Mouse (Mus musculus): ENCODE measurements around the gene Hdac9.
A peak's percentile ranks its signal among the peaks of the same experiment; 100 is the strongest.

The Hdac9 gene

GRCm38 (mm10) chr12:34604521-34604920, 312.4 kb downstream of the Hdac9 start:
- DNase-seq (ENCODE audit: low spot score in 2 of 2) = no peak

- DNase-seq (ENCODE audit: low spot score in 2 of 2) = no peak
These were observed 322.6 kb downstream of the Hdac9 start for GRCm38 (mm10) chr12:34594167-34594793.

DNA sequence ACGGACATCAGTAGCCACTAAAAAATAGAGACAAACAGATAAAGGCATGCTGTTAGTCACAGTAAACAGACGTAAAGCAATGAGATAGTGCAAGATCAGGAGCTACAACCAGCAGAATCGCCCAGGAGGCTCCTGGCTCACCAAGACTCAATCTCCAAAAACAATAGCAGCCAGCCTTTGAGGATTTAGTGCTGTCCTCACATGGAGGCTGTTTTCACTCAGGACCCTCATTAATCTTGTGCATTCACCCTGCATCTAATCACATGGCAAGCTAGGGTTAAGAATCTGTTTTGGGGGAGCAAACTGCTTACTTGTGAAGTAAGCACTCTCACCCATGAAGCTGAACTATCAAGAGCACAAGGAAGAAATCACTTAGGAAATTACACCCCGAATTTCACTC, 329.7 kb downstream of the Hdac9 start:
- no peak for DNase-seq (ENCODE audit: low spot score in 2 of 2)

DNA sequence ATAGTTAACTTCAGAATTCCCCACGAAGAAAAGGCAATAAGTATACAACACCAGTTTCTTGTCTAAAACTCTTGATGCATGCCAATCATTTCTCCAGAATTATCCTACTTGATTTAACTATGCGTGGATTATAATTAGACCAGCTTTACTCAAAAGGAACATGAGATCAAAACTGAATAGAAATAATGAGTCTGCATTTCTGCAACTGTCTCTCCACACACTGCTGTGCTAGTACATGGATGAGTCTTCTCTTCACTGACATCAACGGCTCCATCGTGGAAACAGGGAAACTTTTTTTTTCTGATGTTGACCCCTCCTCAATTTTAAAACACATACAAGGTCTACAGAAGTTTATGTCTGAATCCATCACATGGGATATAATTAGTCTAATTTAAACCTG, 334.4 kb downstream of the Hdac9 start:
- DNase-seq (ENCODE audit: low spot score in 2 of 2) = no peak

- no peak for DNase-seq (ENCODE audit: low spot score in 2 of 2)
These were observed 337.7 kb downstream of the Hdac9 start for GRCm38 (mm10) chr12:34579220-34579619.

DNA sequence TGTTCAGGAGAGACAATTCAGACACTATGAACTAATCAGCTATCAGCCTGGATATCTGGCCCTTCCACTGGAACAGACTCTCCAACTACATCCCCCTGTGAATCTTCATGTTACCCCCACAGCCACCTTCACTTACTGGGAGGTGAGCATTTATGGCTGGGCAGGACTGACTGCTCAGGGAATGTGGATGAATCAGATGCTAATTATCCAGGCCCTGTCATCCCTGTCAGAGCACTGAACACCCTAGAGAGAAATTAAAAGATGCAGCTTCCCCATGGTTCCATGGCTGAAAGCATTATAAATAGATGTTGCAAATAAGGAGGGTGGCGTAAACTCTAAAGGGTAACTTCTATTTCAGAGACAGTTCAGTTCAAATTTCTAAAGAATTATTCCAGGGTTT, 345.8 kb downstream of the Hdac9 start:
- DNase-seq (ENCODE audit: low spot score in 2 of 2) = no peak

DNA sequence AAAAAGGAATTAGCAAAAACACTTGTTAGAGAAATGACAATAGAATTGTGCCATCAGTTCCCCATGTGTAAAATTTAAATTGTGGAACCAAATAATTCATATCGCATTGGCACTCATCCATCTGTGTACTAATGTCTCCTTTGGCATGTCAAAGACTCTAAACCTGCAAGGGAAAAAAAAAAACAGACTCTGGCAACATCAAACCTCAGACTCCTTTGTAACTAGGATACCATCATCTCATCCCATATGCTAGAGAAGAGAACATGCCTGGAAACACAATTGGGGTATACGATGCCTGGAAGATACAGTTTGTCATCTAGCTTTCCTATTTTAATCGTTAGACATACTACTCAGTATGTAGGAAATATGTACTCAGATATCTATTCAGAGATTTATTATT, 347.4 kb downstream of the Hdac9 start:
- no peak for DNase-seq (ENCODE audit: low spot score in 2 of 2)

DNA sequence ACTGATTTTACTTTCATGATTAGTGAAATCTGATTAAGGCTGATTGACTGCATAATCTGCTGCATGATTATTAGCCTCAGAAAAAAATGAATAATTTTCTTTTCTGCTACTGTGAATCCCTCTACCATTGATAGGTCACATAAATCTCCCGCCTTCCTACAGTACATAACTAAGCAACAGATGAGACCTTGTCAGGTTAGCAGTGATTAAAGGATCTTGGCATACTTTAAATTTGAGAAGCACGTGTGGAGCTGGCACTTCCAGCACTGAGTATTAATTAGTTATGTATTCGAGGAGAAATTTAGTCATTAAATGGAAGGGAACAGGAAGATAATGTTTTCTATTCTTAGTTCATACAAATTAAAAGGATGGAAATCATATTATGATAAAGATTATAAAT, 347.8 kb downstream of the Hdac9 start:
- no peak for DNase-seq (ENCODE audit: low spot score in 2 of 2)

DNA sequence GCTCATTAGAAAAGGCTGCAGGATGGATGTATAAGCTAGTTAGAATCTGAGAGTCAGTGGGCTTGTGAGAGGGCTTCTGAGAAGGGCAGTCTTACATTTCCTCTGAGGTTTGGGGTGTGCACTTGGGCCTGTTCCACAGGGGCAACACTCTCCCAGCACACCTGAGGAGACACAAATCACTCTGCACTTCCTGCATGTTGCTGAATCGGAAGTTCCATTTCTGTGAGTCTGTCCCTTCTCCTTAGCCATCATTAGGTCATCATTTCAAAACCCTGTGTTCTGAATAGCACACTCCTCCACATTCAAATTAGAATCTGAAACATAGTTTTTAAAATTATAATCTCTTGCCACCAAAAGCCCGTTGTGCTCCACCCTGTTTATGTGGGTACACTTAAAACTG, 354.6 kb downstream of the Hdac9 start:
- no peak for DNase-seq (ENCODE audit: low spot score in 2 of 2)

DNA sequence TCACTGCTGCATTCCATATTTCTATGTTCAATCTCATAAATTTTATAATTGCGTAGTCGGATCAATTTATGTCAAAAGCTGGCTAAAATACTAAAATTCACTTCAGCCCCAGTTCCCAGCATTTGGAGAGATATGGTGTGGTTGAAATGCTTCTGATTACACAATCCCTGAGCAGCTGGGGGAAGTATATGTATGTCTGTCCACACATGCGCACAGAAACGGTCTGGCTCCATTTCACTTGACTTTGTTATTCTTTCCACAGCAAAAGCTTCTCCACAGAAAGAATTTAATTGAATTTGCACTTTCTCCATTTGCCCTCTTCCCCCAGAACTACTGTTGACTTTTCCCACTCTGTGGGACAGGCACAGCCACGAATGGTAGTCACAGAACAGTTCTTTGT, 357.9 kb downstream of the Hdac9 start:
- DNase-seq (ENCODE audit: low spot score in 2 of 2) = no peak

GRCm38 (mm10) chr12:34554803-34555202, 362.1 kb downstream of the Hdac9 start:
- DNase-seq (ENCODE audit: low spot score in 2 of 2) = no peak

GRCm38 (mm10) chr12:34550268-34550667, 366.6 kb downstream of the Hdac9 start:
- no peak for DNase-seq (ENCODE audit: low spot score in 2 of 2)

DNA sequence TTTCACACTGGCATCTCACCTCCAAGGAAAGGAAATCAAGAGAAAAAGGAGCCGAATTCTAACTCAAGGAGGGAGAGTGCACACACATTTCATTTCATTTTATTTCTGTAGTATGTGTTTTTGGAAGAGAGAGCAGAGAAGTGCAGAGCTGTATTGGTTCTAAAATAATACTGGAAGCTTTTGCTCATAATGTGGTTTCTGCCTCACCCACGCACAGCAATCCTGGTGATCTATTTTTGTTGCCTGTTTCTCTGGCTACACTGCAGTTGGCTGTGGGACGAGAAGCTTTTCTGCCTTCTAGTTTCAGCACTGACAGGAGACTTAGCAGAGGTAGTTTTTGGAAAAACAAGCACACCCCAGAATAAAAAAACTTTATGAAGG, 387.7 kb downstream of the Hdac9 start:
- peak in 1 of 2 experiments; percentile 46 for DNase-seq (ENCODE audit: low spot score in 2 of 2)

DNA sequence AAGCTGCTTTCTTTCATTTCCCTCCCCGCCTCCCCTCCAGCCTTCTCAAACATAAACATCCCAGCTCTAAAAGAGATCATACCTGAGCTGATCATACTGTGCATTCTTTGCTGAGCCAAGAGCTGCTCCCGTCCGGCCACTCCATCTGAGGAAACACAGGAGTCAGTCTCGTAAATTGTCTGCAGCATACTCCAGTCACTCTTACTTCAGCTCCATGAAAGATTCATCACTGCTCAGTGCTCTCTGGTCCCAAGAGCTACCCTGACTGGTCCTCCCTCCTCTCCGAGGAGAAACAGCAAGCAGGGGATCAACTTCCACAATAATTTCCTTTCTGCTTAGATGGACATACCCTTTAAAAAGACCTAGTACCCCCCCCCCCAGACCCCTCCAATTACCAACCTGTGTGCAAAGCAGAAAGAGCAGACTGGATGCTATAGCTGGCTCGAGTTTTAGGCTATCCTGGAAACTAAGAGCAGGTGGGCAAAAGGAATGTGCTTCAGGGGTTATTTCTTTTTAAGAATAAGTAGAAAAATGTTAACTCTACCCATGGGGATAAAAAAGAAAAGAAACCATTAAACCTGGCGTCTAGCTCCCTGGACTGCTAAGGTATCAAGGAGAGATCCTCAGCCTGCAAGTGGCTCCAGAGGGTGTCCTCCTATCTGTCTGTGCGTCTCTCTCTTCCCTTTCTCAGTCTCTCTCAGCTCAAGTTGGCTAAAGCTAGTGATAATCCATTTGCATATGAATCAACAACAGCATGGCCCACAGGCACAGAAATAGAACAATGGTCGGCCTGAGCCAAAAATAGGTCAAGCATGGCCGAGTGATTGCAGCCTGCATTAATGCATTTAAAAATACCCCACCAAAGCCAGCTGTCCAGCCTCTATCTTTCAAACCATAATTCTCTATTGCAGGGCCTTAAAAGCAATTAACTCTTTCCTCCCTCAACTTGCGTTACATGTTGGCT, 388.4 kb downstream of the Hdac9 start:
- peak; percentile 27 to 36 for DNase-seq (ENCODE audit: low spot score in 2 of 2)

GRCm38 (mm10) chr12:34527761-34528160, 389.1 kb downstream of the Hdac9 start:
- no peak for DNase-seq (ENCODE audit: low spot score in 2 of 2)

GRCm38 (mm10) chr12:34521468-34521867, 395.4 kb downstream of the Hdac9 start:
- DNase-seq (ENCODE audit: low spot score in 2 of 2) = no peak

DNA sequence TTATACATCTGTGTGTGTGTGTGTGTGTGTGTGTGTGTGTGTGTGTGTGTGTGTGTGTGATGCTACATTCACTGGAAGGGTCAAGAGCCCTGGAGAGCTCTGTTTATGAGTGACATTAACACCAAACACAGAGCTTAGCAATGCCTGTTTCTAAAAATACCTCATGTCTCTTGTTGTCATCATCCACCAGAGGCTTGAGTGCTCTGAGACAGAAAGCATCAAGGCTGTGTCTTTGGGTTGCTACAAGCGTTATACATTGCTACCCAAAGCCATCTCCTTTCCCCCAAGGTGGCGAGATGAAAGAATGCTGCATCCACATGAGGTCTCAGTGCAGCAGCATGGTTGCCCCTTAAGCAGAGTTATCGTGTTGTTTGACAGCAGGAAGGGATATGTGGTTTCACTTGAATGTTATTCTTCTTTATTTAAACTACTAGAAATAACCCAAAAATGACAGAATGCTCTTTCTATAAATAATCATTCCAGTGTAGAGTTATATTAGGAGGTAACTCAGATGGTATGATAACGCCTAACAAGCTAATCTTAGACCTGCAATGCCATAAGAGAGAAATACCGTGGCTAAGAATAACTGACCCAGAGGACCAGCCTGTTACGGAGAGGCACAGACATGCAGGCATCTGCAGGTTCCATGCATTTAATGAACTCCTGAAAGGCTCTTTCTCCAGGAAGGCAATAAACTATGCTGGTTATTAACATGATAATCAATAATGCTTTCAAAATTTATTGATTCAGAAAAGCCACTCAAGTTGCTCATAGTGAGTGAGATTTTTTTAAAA, 399.9 kb downstream of the Hdac9 start:
- no peak for DNase-seq (ENCODE audit: low spot score in 2 of 2)

GRCm38 (mm10) chr12:34506345-34506744, 410.6 kb downstream of the Hdac9 start:
- no peak for DNase-seq (ENCODE audit: low spot score in 2 of 2)

DNA sequence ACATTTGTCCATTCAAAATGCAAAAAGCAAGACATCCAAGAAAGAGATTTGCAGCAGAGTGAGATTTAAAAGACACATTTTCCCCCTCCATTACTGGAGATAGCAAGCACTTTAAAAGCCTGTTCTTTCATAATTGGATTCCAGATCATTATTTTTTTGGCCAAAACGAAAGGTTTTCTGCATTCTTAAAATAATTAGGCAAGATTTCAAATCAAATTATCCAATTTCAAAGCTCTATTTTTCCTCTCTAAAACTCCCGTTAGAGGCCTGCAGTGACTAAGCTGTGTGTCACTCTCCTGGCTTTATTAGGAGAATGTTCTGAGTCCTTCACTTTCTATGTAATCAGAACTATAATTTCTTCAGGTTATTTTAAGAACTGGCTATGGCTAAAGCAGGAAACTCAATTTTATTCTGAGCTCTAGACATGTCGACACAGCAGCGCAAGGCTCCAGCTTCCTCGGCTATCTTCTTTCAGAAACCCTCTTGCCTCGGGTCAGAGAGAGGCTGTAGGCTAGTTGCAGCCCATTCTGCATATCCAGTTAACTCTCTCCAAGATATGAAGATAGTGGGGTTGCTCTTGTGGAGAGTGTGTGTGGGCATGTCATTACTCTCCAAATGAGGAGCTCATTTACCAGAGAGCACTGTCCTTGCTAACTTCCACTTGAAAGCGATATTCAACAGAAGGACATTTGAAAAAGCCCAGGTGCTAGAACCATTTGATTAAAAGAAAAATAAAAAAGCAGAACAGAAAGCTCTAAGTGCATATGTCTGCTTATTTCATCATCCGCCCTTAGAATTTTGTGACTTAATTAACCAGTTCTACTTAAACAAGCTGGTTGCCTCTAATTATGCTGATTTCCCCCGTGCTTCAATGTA, 417.9 kb downstream of the Hdac9 start:
- DNase-seq (ENCODE audit: low spot score in 2 of 2) = no peak

DNA sequence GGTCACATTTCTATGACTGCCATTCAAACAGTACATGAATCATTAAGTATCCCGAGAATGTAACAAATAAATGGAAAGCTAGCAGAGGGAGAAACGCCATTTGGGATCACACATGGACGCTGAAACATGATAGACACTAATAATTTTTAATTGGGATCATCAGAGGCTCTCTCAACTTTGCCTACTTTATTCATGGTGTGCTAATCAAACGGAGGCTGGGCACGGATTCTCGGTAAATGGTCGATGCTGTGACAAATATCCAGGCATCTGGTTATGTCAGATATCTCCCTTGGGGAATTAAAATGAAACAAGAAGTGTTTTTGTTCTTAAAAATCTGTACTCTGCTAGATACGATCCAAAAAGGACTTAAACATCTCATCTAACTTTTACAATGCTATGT, 418.6 kb downstream of the Hdac9 start:
- no peak for DNase-seq (ENCODE audit: low spot score in 2 of 2)

- no peak for DNase-seq (ENCODE audit: low spot score in 2 of 2)
These were observed 419.2 kb downstream of the Hdac9 start for GRCm38 (mm10) chr12:34497702-34498101.
